Mouse (Mus musculus) C2C12 (cell line): ENCODE results near the gene Gm9733. TPM values are rescaled to one million over a fixed set of nuclear protein-coding genes. Genes with fewer than 3 reads are reported as not detected.
"Not testable (repeated sequence)": the region's sequence is repeated elsewhere in the genome, so short reads cannot be mapped to it uniquely, and the experiment has no call there.

Experiments
- H3K27me3 ChIP-seq: one replicate; pipeline ENCODE4 v1.6.1; 2011; ENCODE audit not compliant: control insufficient read depth, insufficient read depth, insufficient read length
- H3K36me3 ChIP-seq: one replicate; pipeline ENCODE4 v1.6.1; 2011; ENCODE audit not compliant: control insufficient read depth, insufficient read depth
- H3K4me3 ChIP-seq: one replicate; pipeline ENCODE4 v1.5.1; 2011; ENCODE audit warnings: mild to moderate bottlenecking, control low read depth; ENCODE audit not compliant: poor library complexity, insufficient read depth, severe bottlenecking
- H3K79me2 ChIP-seq: one replicate; pipeline ENCODE4 v1.6.1; 2011; ENCODE audit not compliant: control insufficient read depth, insufficient read depth
- H3K79me3 ChIP-seq: one replicate; pipeline ENCODE4 v1.6.1; 2011; ENCODE audit warnings: low read depth, control low read depth
- H3ac ChIP-seq: one replicate; pipeline ENCODE3; 2011; ENCODE audit warnings: low read depth; ENCODE audit not compliant: control insufficient read depth, insufficient read length
- CEBPB ChIP-seq: IDR thresholded peaks from one replicate; pipeline ENCODE4 v1.6.1; 2011; ENCODE audit warnings: low read depth, mild to moderate bottlenecking, control low read depth, moderate library complexity
- CTCF ChIP-seq: IDR thresholded peaks from one replicate; pipeline ENCODE4 v1.5.1; 2011; ENCODE audit not compliant: control insufficient read depth, insufficient read depth, insufficient read length
- FOSL1 ChIP-seq: IDR thresholded peaks from one replicate; pipeline ENCODE4 v1.8.0; 2011; ENCODE audit warnings: mild to moderate bottlenecking, low read length; ENCODE audit not compliant: poor library complexity, insufficient read depth, severe bottlenecking
- MAX ChIP-seq: IDR thresholded peaks from one replicate; pipeline ENCODE4 v1.6.1; 2011; ENCODE audit warnings: mild to moderate bottlenecking, control low read depth
- MYOD1 ChIP-seq: IDR thresholded peaks from one replicate; pipeline ENCODE4 v1.6.1; 2011; ENCODE audit warnings: low read depth; ENCODE audit not compliant: control insufficient read depth, insufficient read length
- MYOG ChIP-seq: IDR thresholded peaks from one replicate; pipeline ENCODE4 v1.6.1; 2011; ENCODE audit not compliant: control insufficient read depth, insufficient read length; ENCODE audit errors: extremely low read depth
- USF1 ChIP-seq: IDR thresholded peaks from one replicate; pipeline ENCODE4 v1.6.1; 2011; ENCODE audit warnings: low read depth, mild to moderate bottlenecking, control low read depth, moderate library complexity
- long read RNA-seq, 2 experiments: library from polyadenylated mRNA; unstranded; transcript quantifications; one replicate each; pipeline ENCODE4 v2.0.0; 2019 to 2020
- polyA plus RNA-seq: library from polyadenylated mRNA; unstranded; fragments of >200 nt; fragmentation: generic; extraction: Trizol; gene quantifications from one replicate; pipeline ENCODE4 v1.2.1, GENCODE M21; 2012; ENCODE audit warnings: missing spikeins

Gm9733 gene
- polyA plus RNA-seq, result not detected
- long read RNA-seq, experiment 1, result 0 reads
- long read RNA-seq, experiment 2, result 0 reads

- Histone ChIP-seq H3K27me3 (no peaks in the 10 kb centered on the region), H3K79me2 (no peaks in the 10 kb centered on the region), H3K4me3 (no peak within 1 kb of the TSS), H3K79me3 (no peaks in the 10 kb centered on the region), H3ac (no peak within 1 kb of the TSS), H3K36me3 (no peaks in the 10 kb centered on the region)
- TF ChIP-seq CTCF, result no peak
- TF ChIP-seq FOSL1, result no peak
- TF ChIP-seq USF1, result no peak
- no peak for TF ChIP-seq MAX
- TF ChIP-seq MYOG, result no peak
- TF ChIP-seq MYOD1, result no peak
- TF ChIP-seq CEBPB, result no peak
Measured at GRCm38 (mm10) chr3:15332063-15332462, at the start of gene Gm9733. Gene Gm9733 (minus strand): TSS chr3:15332302.

- not testable (repeated sequence) for H3ac ChIP-seq, H3K4me3 ChIP-seq, H3K79me2 ChIP-seq, H3K27me3 ChIP-seq, H3K79me3 ChIP-seq, H3K36me3 ChIP-seq
Measured at GRCm38 (mm10) chr3:15355690-15356089, 23.6 kb upstream of the Gm9733 start.

- not testable (repeated sequence) for H3K36me3 ChIP-seq, H3K79me3 ChIP-seq, H3K27me3 ChIP-seq, H3K79me2 ChIP-seq, H3K4me3 ChIP-seq, H3ac ChIP-seq
Measured at GRCm38 (mm10) chr3:15350318-15350717, 18.2 kb upstream of the Gm9733 start.

GRCm38 (mm10) chr3:15345606-15346005 lies 13.5 kb upstream of the Gm9733 start:
- not testable (repeated sequence) for H3K36me3 ChIP-seq, H3K27me3 ChIP-seq, H3K79me2 ChIP-seq, H3ac ChIP-seq, H3K4me3 ChIP-seq, H3K79me3 ChIP-seq

GRCm38 (mm10) chr3:15340287-15340686 lies 8.2 kb upstream of the Gm9733 start:
- H3K36me3 ChIP-seq, result no peaks in the 10 kb centered on the region
- no peak overlapping the region for H3ac ChIP-seq
- no peaks in the 10 kb centered on the region for H3K27me3 ChIP-seq
- no peaks in the 10 kb centered on the region for H3K79me3 ChIP-seq
- no peak overlapping the region for H3K4me3 ChIP-seq
- no peaks in the 10 kb centered on the region for H3K79me2 ChIP-seq
- TF ChIP-seq MYOD1, result no peak
- no peak for TF ChIP-seq MYOG
- no peak for TF ChIP-seq FOSL1
- TF ChIP-seq CTCF, result no peak
- TF ChIP-seq CEBPB, result no peak
- TF ChIP-seq MAX, result no peak
- no peak for TF ChIP-seq USF1

- Histone ChIP-seq H3K79me2 (no peaks in the 10 kb centered on the region), H3K79me3 (no peaks in the 10 kb centered on the region), H3K4me3 (no peak overlapping the region), H3K27me3 (no peaks in the 10 kb centered on the region), H3ac (no peak overlapping the region), H3K36me3 (no peaks in the 10 kb centered on the region)
- TF ChIP-seq CTCF, result no peak
- TF ChIP-seq USF1, result no peak
- TF ChIP-seq FOSL1, result no peak
- no peak for TF ChIP-seq MAX
- no peak for TF ChIP-seq CEBPB
- TF ChIP-seq MYOD1, result no peak
- TF ChIP-seq MYOG, result no peak
Measured at GRCm38 (mm10) chr3:15334182-15334581, 2.1 kb upstream of the Gm9733 start.

- no peak for TF ChIP-seq CTCF
- no peak for TF ChIP-seq MYOG
- no peak for TF ChIP-seq FOSL1
- TF ChIP-seq CEBPB, result no peak
- no peak for TF ChIP-seq MAX
- TF ChIP-seq MYOD1, result no peak
- TF ChIP-seq USF1, result no peak
- Histone ChIP-seq H3K79me3 (no peaks in the 10 kb centered on the region), H3K79me2 (no peaks in the 10 kb centered on the region)
Measured at GRCm38 (mm10) chr3:15331545-15331944, 557 bp downstream of the Gm9733 start.

More at GRCm38 (mm10) chr3:15331545-15331944, 557 bp downstream of the Gm9733 start:
- Histone ChIP-seq H3K36me3 (no peaks in the 10 kb centered on the region), H3K4me3 (no peak overlapping the region), H3ac (no peak overlapping the region), H3K27me3 (no peaks in the 10 kb centered on the region)
